Comparison of ENCODE assay signal across 20 mouse cellular contexts in the genomic region with DNA sequence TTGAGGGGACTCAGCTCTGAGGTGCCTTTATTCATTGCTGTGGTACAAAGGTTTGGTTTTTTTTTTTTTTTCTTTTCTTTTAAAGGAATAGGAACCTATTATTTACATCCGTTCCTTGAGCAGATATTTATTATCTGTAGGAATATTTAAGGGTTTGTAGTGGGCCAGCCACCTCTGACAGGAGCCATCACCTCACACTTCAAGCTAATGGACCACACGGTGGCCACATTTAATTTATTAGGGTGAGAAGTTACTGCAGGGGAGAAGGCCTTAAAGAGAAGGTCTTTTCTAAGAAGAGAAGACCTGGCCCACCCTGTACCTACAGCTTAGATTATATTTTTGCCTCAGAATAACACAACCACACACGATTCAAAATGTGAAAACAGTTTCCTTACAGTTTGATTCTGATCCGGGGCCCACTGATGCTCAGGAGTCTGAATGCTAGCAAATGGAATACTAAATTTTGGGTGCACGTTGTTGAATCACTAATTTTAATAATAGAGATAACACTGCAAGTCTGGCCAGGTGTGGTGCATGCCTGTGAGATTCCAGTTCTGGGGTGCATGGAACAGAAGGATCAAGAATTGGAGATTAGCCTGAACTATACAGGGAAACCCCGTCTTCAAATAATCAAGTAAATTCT.
DNase-seq lines count a peak whose midpoint lies in the region; ATAC-seq and TF ChIP-seq lines count a peak whose summit lies in the region.
"Had no signal": no experiment of that assay in that cellular context is flagged by ENCODE, and none has a peak within 500 bp of the region (broad histone marks: within the 10 kb centered on the region; RNA-seq: fewer than 3 reads in every experiment).

No protein-coding gene starts in this region.

- no peaks in the 10 kb centered on the region for H3K9me3 ChIP-seq in midbrain, embryonic 11.5 days (ENCODE audit: control insufficient read depth, low read length)
- no peaks in the 10 kb centered on the region for H3K9me3 ChIP-seq in midbrain, embryonic 15.5 days
- no peaks in the 10 kb centered on the region for H3K9me3 ChIP-seq in limb, embryonic 11.5 days (ENCODE audit: control insufficient read depth, low read length)
- H3K9me3 ChIP-seq: hindbrain, embryonic 15.5 days; intestine, embryonic 15.5 days; limb, embryonic 13.5 days had no signal

- 8% methylated on average over 6 of the region's 6 CpGs for WGBS in midbrain, embryonic 11.5 days
- WGBS in midbrain, embryonic 15.5 days = 12% methylated on average over 6 of the region's 6 CpGs
- WGBS in limb, embryonic 11.5 days = 3% methylated on average over 6 of the region's 6 CpGs
- 62% methylated on average over 6 of the region's 6 CpGs for WGBS in kidney, adult 2 months

- no peak for ATAC-seq in midbrain, embryonic 11.5 days (ENCODE audit: low FRiP score)
- ATAC-seq in midbrain, embryonic 15.5 days (replicated peaks) = no peak
- no peak for ATAC-seq in limb, embryonic 11.5 days (ENCODE audit: insufficient number of reproducible peaks, low FRiP score, low TSS enrichment, low read depth)
- ATAC-seq: activated CD4-positive, CD25-positive, alpha-beta regulatory T cell, adult 4 months; CD4-positive, CD25-positive, alpha-beta regulatory T cell, adult 4 months; intestine, embryonic 15.5 days had no signal

- no peak overlapping the region for H3K27ac ChIP-seq in midbrain, embryonic 11.5 days (ENCODE audit: low read depth, low read length)
- H3K27ac ChIP-seq in midbrain, embryonic 15.5 days = no peak overlapping the region
- H3K27ac ChIP-seq in limb, embryonic 11.5 days (replicated peaks; ENCODE audit: low read depth, low read length) = peak overlapping the region; percentile 78; the same call in 1 of the 2 replicates
- H3K27ac ChIP-seq in kidney, adult 2 months (ENCODE audit: insufficient read depth, low read depth, low read length) = no peak overlapping the region
- H3K27ac ChIP-seq: gastrocnemius, adult 2 months; hindbrain, embryonic 15.5 days; intestine, embryonic 15.5 days; limb, embryonic 13.5 days had no signal

- TF ChIP-seq CTCF in kidney, adult 2 months (conservative IDR thresholded peaks at IDR 0.05; ENCODE audit: insufficient read depth, insufficient read length, low read depth, low read length) = no peak

- H3K4me1 ChIP-seq in midbrain, embryonic 11.5 days (ENCODE audit: control insufficient read depth, insufficient read depth, low read length) = peaks cover 16% of the 10 kb centered on the region
- H3K4me1 ChIP-seq in midbrain, embryonic 15.5 days = no peaks in the 10 kb centered on the region
- peaks cover 16% of the 10 kb centered on the region for H3K4me1 ChIP-seq in limb, embryonic 11.5 days (ENCODE audit: control insufficient read depth, insufficient read depth, low read length)
- no peaks in the 10 kb centered on the region; the same call in 1 of the 2 replicates for H3K4me1 ChIP-seq in kidney, adult 2 months (ENCODE audit: control insufficient read depth, insufficient read depth, low read length)

- H3K9ac ChIP-seq in midbrain, embryonic 11.5 days (ENCODE audit: low read length) = no peak overlapping the region
- H3K9ac ChIP-seq in midbrain, embryonic 15.5 days = no peak overlapping the region
- no peak overlapping the region for H3K9ac ChIP-seq in limb, embryonic 11.5 days (ENCODE audit: low read length)
- H3K9ac ChIP-seq: hindbrain, embryonic 15.5 days; intestine, embryonic 15.5 days; limb, embryonic 13.5 days had no signal

- H3K4me2 ChIP-seq in midbrain, embryonic 11.5 days = no peak overlapping the region
- no peak overlapping the region for H3K4me2 ChIP-seq in midbrain, embryonic 15.5 days
- H3K4me2 ChIP-seq in limb, embryonic 11.5 days (ENCODE audit: low read depth, severe bottlenecking) = no peak overlapping the region

- peak; percentile 11 to 37 for DNase-seq in cerebellum, postnatal 10 days
- DNase-seq in cerebellum, adult 9-11 months = no peak
- DNase-seq in midbrain, embryonic 11.5 days (ENCODE audit: low spot score, missing footprints) = peak; percentile 89
- peak; percentile 80 for DNase-seq in limb, embryonic 11.5 days (ENCODE audit: low spot score)
- DNase-seq in naive thymus-derived CD4-positive, alpha-beta T cell, adult 2 months (ENCODE audit: low read depth) = peak; percentile 3
- DNase-seq in T-cell, adult 2 months (ENCODE audit: low spot score) = no peak
- DNase-seq in kidney, adult 2 months = no peak
- DNase-seq: adrenal gland, adult 8-10 months; cerebellum, adult 8-10 months; gastrocnemius, adult 2 months; kidney, adult 9 months; right cerebral cortex, postnatal 14 days; spleen, adult 18-20 months; thymus, postnatal 14 days had no signal

- no peak for TF ChIP-seq POLR2A in kidney, adult 2 months (IDR thresholded peaks at IDR 0.05; ENCODE audit: low read depth, low read length)

- H3K4me3 ChIP-seq in midbrain, embryonic 11.5 days (ENCODE audit: low read depth, low read length) = no peak overlapping the region
- no peak overlapping the region for H3K4me3 ChIP-seq in midbrain, embryonic 15.5 days
- H3K4me3 ChIP-seq in limb, embryonic 11.5 days (ENCODE audit: low read depth, low read length) = no peak overlapping the region
- no peak overlapping the region for H3K4me3 ChIP-seq in kidney, adult 2 months (ENCODE audit: insufficient read depth, low read depth, low read length)

- peaks cover 67% of the 10 kb centered on the region for H3K27me3 ChIP-seq in midbrain, embryonic 11.5 days (ENCODE audit: control insufficient read depth, insufficient read depth, low read length)
- peaks cover 80% of the 10 kb centered on the region for H3K27me3 ChIP-seq in midbrain, embryonic 15.5 days (replicated peaks)
- H3K27me3 ChIP-seq in limb, embryonic 11.5 days (ENCODE audit: control insufficient read depth, insufficient read depth, low read length) = no peaks in the 10 kb centered on the region
- H3K27me3 ChIP-seq in kidney, adult 2 months (replicated peaks; ENCODE audit: control insufficient read depth, insufficient read depth, low read length) = peaks cover 22% of the 10 kb centered on the region

- H3K36me3 ChIP-seq in midbrain, embryonic 11.5 days (ENCODE audit: control insufficient read depth, insufficient read depth, low read length) = no peaks in the 10 kb centered on the region
- no peaks in the 10 kb centered on the region for H3K36me3 ChIP-seq in midbrain, embryonic 15.5 days (replicated peaks)
- H3K36me3 ChIP-seq in limb, embryonic 11.5 days (ENCODE audit: control insufficient read depth, insufficient read depth, low read length) = no peaks in the 10 kb centered on the region
- no peaks in the 10 kb centered on the region for H3K36me3 ChIP-seq in kidney, adult 2 months (ENCODE audit: control insufficient read depth, insufficient read depth, low read length)
- H3K36me3 ChIP-seq: hindbrain, embryonic 15.5 days; intestine, embryonic 15.5 days; limb, embryonic 13.5 days had no signal

Comparison
In these comparisons a context has a peak if more than half of its experiments do, and no peak if none do; other contexts are left out.
1. DNase-seq: peak in cerebellum, postnatal 10 days (2 of 2), midbrain, embryonic 11.5 days (single experiment), limb, embryonic 11.5 days (single experiment) and naive thymus-derived CD4-positive, alpha-beta T cell, adult 2 months (single experiment); none in cerebellum, adult 9-11 months (single experiment), T-cell, adult 2 months (single experiment) and kidney, adult 2 months (single experiment).